Mouse (Mus musculus) T-helper 17 cell (primary cell): ENCODE results near the gene Hes2.

Source experiments
- in situ Hi-C, 2 experiments: fragments of 300-600 bp; cut with MboI, MseI; formaldehyde crosslinking; loops; 1 replicate in 1 of 2; 2 replicates in 1 of 2; pipeline ENCODE4 v1.15.1; 2025; ENCODE audit warnings: high pct_unique_total_duplicates in 2 of 2

Hes2 gene

GRCm38 (mm10) chr4:152157779-152158584 lies 685 bp upstream of the Hes2 start:
- in situ Hi-C loops: loop anchor here (25.0 kb wide), 2 partner anchors 279 to 1979 kb away; partner anchors contain the start of genes Trp73 (in 1 of the 2) and Wrap73 (in 1 of the 2)

GRCm38 (mm10) chr4:152159285-152159678 lies 615 bp downstream of the Hes2 start:
- in situ Hi-C loops: loop anchor here (25.0 kb wide), 2 partner anchors 278 to 1978 kb away; partner anchors contain the start of genes Trp73 (in 1 of the 2) and Wrap73 (in 1 of the 2)

GRCm38 (mm10) chr4:152160748-152161147 lies 2.1 kb downstream of the Hes2 start:
- in situ Hi-C loops: loop anchor here (25.0 kb wide), 2 partner anchors 277 to 1977 kb away; partner anchors contain the start of genes Trp73 (in 1 of the 2) and Wrap73 (in 1 of the 2)

GRCm38 (mm10) chr4:152161601-152162000 lies 2.9 kb downstream of the Hes2 start:
- in situ Hi-C loops: loop anchor here (25.0 kb wide), 2 partner anchors 276 to 1976 kb away; partner anchors contain the start of genes Trp73 (in 1 of the 2) and Wrap73 (in 1 of the 2)

GRCm38 (mm10) chr4:152162748-152163147 lies 4.1 kb downstream of the Hes2 start:
- in situ Hi-C loops: loop anchor here (25.0 kb wide), 2 partner anchors 275 to 1975 kb away; partner anchors contain the start of genes Trp73 (in 1 of the 2) and Wrap73 (in 1 of the 2)

GRCm38 (mm10) chr4:152165036-152165931 lies 6.6 kb downstream of the Hes2 start:
- in situ Hi-C loops: loop anchor here (25.0 kb wide), 2 partner anchors 272 to 1972 kb away; partner anchors contain the start of genes Trp73 (in 1 of the 2) and Wrap73 (in 1 of the 2)

GRCm38 (mm10) chr4:152168052-152168451 lies 9.4 kb downstream of the Hes2 start:
- in situ Hi-C loops: loop anchor here (25.0 kb wide), 2 partner anchors 269 to 1969 kb away; partner anchors contain the start of genes Trp73 (in 1 of the 2) and Wrap73 (in 1 of the 2)

- in situ Hi-C loops: loop anchor here (25.0 kb wide), 2 partner anchors 268 to 1968 kb away; partner anchors contain the start of genes Trp73 (in 1 of the 2) and Wrap73 (in 1 of the 2)
Measured at GRCm38 (mm10) chr4:152169103-152169502, 10.4 kb downstream of the Hes2 start.

- in situ Hi-C loops: loop anchor here (5.0 to 25.0 kb wide), 5 partner anchors 42 to 1967 kb away; partner anchors contain the start of genes Trp73 (in 1 of the 2) and Wrap73 (in 1 of the 2)
Measured at GRCm38 (mm10) chr4:152170286-152170685, 11.6 kb downstream of the Hes2 start.

- in situ Hi-C loops: loop anchor here (5.0 to 25.0 kb wide), 5 partner anchors 41 to 1966 kb away; partner anchors contain the start of genes Trp73 (in 1 of the 2) and Wrap73 (in 1 of the 2)
Measured at GRCm38 (mm10) chr4:152171543-152171942, 12.9 kb downstream of the Hes2 start.

- in situ Hi-C loops: loop anchor here (5.0 to 25.0 kb wide), 5 partner anchors 39 to 1964 kb away; partner anchors contain the start of genes Trp73 (in 1 of the 2) and Wrap73 (in 1 of the 2)
Measured at GRCm38 (mm10) chr4:152173041-152173440, 14.4 kb downstream of the Hes2 start.

- in situ Hi-C loops: loop anchor here (5.0 to 25.0 kb wide), 5 partner anchors 38 to 1963 kb away; partner anchors contain the start of genes Trp73 (in 1 of the 2) and Wrap73 (in 1 of the 2)
Measured at GRCm38 (mm10) chr4:152173956-152174355, 15.3 kb downstream of the Hes2 start.

- in situ Hi-C loops: loop anchor here (5.0 to 10.0 kb wide), 3 partner anchors 36 to 1382 kb away; no protein-coding TSS in a partner anchor
Measured at GRCm38 (mm10) chr4:152176638-152177037, 18.0 kb downstream of the Hes2 start.

- in situ Hi-C loops: loop anchor here (5.0 to 10.0 kb wide), 3 partner anchors 35 to 1382 kb away; no protein-coding TSS in a partner anchor
Measured at GRCm38 (mm10) chr4:152177174-152177536, 18.5 kb downstream of the Hes2 start.

GRCm38 (mm10) chr4:152177537-152178343 lies 19.1 kb downstream of the Hes2 start, which contains the start of gene Acot7:
TSS of gene Acot7 (plus strand) at chr4:152178134.
- in situ Hi-C loops: loop anchor here (5.0 to 10.0 kb wide), 3 partner anchors 35 to 1383 kb away; no protein-coding TSS in a partner anchor

- in situ Hi-C loops: loop anchor here (5.0 to 10.0 kb wide), 3 partner anchors 34 to 1384 kb away; no protein-coding TSS in a partner anchor
Measured at GRCm38 (mm10) chr4:152178344-152178864, 19.7 kb downstream of the Hes2 start.

GRCm38 (mm10) chr4:152178916-152179705 lies 20.4 kb downstream of the Hes2 start:
- in situ Hi-C loops: loop anchor here (5.0 to 10.0 kb wide), 3 partner anchors 33 to 1384 kb away; no protein-coding TSS in a partner anchor
